Mouse (Mus musculus) spleen, adult 2 months (tissue): ENCODE measurements around the gene Polr2i.

Experiments
- CTCF ChIP-seq: fragments of 200-500 bp; IDR thresholded peaks from 2 replicates; pipeline ENCODE4 v1.5.1; 2011; ENCODE audit warnings: mild to moderate bottlenecking, inconsistent platforms; ENCODE audit not compliant: insufficient read depth, insufficient read length, insufficient replicate concordance; ENCODE audit errors: extremely low read depth
- POLR2A ChIP-seq: fragments of 200-500 bp; IDR thresholded peaks from 2 replicates; pipeline ENCODE4 v1.6.1; 2011; ENCODE audit warnings: low read depth, low read length, inconsistent platforms

DNA sequence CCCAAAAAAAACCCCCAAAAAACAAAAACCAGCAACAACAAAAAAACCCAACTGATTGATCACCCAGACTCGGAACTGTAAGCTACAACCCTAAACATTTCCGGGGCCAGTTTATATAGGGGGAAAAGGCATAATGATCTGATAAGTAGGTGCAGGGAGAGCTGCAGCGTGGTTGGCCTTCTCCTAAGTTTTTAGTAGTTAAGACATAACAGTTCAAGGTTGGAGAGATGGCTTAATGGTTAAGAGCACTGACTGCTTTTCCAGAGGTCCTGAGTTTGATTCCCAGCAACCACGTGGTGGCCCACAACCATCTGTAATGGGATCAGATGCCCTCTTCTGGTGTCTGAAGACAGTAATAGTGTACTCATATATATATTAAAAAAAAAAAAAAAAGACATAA lies 49.8 kb downstream of the Polr2i start:
- no peak for TF ChIP-seq POLR2A
- no peak for TF ChIP-seq CTCF
